Comparison of ENCODE assay signal across 9 mouse cellular contexts in the genomic region with DNA sequence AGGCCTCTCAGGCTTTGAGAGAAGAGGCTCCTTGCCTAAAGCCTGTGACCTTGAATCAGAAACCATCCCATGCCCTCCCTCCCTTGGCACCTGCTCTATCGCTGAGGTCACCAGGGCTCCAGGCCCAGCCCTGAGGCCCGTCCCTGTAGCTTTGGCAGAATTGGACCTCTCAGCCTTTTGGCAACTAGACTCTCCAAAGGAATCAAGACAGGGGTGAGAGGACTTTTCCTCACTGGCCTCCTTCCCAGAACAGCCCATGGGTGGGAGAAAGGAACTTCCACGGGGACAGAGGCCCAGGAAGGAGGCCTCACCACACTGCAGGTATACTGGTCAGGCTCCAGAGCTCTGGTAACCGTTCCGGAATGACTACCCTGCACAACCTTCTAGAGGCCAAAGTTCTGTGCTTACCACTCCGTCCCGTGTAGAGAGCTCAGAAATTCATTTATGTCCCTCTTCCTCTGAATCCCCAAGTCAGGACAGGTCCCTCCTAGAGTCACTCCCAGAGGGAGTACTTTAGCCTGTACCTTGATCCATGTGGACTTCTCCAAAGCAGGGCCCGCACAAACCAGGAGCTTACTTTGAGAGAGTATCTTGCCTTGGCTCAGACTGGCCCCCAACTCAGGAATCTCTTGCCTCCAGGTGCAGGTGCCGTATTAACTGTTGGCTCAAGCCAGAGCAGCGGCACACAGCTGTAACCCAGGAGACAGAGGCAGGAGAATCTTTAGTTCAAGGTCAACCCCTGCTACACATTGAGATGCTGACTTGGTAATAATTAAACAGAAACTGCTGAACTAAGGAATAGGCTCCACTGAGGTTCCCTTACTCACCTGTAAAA. TPM values are rescaled to one million over a fixed set of nuclear protein-coding genes. Genes with fewer than 3 reads are reported as not detected.
DNase-seq lines count a peak whose midpoint lies in the region; ATAC-seq and TF ChIP-seq lines count a peak whose summit lies in the region.
"Had no signal": no experiment of that assay in that cellular context is flagged by ENCODE, and none has a peak within 500 bp of the region (broad histone marks: within the 10 kb centered on the region; RNA-seq: fewer than 3 reads in every experiment).

No protein-coding gene starts in this region.

- H3K9ac ChIP-seq in hindbrain, embryonic 11.5 days (ENCODE audit: low read depth, low read length), result no peak overlapping the region
- H3K9ac ChIP-seq in heart, embryonic 13.5 days, result peak overlapping the region; percentile 94
- no peak overlapping the region for H3K9ac ChIP-seq in kidney, postnatal 0 days (ENCODE audit: low read depth, low read length)

- H3K27me3 ChIP-seq in hindbrain, embryonic 10.5 days (ENCODE audit: insufficient read depth, poor library complexity, severe bottlenecking), result peaks cover 85% of the 10 kb centered on the region
- H3K27me3 ChIP-seq in hindbrain, embryonic 11.5 days (ENCODE audit: control insufficient read depth, insufficient read depth, low read length), result peaks cover 37% of the 10 kb centered on the region
- H3K27me3 ChIP-seq in heart, embryonic 13.5 days (replicated peaks), result peaks cover 50% of the 10 kb centered on the region
- peaks cover 3% of the 10 kb centered on the region; the same call in 1 of the 2 replicates for H3K27me3 ChIP-seq in kidney, postnatal 0 days (ENCODE audit: insufficient read depth, low read length)
- H3K27me3 ChIP-seq in testis, adult 2 months (ENCODE audit: control insufficient read depth, insufficient read depth, low read length), result no peaks in the 10 kb centered on the region

- DNase-seq in hindbrain, embryonic 10.5 days (ENCODE audit: low spot score), result no peak
- DNase-seq in hindbrain, embryonic 11.5 days (ENCODE audit: low spot score), result no peak
- DNase-seq in cerebellum, postnatal 36 days, result peak; percentile 31 to 37
- peak; percentile 21 for DNase-seq in kidney, postnatal 0 days (ENCODE audit: low spot score)
- no peak for DNase-seq in spleen, postnatal 4 days (ENCODE audit: low spot score in 2 of 2)
- no peak for DNase-seq in left cerebral cortex, adult 9 months (ENCODE audit: low spot score in 2 of 2)

- WGBS in hindbrain, embryonic 10.5 days, result 75% methylated on average over 10 of the region's 10 CpGs
- WGBS in hindbrain, embryonic 11.5 days, result 75% methylated on average over 10 of the region's 10 CpGs
- 69% methylated on average over 10 of the region's 10 CpGs for WGBS in heart, embryonic 13.5 days
- WGBS in kidney, postnatal 0 days, result 63% methylated on average over 10 of the region's 10 CpGs

- no peak overlapping the region; the same call in 1 of the 2 replicates for H3K4me2 ChIP-seq in hindbrain, embryonic 11.5 days (replicated peaks; ENCODE audit: low read depth, low read length)
- peak overlapping the region; percentile 80 for H3K4me2 ChIP-seq in heart, embryonic 13.5 days
- H3K4me2 ChIP-seq in kidney, postnatal 0 days (ENCODE audit: low read length), result peak overlapping the region; percentile 95

- ATAC-seq in hindbrain, embryonic 11.5 days (ENCODE audit: low FRiP score), result no peak
- no peak for ATAC-seq in heart, embryonic 13.5 days (ENCODE audit: extremely low read depth, insufficient number of reproducible peaks, low FRiP score, low TSS enrichment)
- peak; percentile 45 for ATAC-seq in kidney, postnatal 0 days (replicated peaks; ENCODE audit: low FRiP score, low read depth)

- H3K9me3 ChIP-seq in hindbrain, embryonic 10.5 days, result no peaks in the 10 kb centered on the region
- H3K9me3 ChIP-seq in hindbrain, embryonic 11.5 days (ENCODE audit: control insufficient read depth, low read length), result no peaks in the 10 kb centered on the region
- H3K9me3 ChIP-seq in heart, embryonic 13.5 days, result no peaks in the 10 kb centered on the region
- no peaks in the 10 kb centered on the region for H3K9me3 ChIP-seq in kidney, postnatal 0 days (replicated peaks; ENCODE audit: low read length)

- H3K36me3 ChIP-seq in hindbrain, embryonic 10.5 days, result no peaks in the 10 kb centered on the region
- no peaks in the 10 kb centered on the region for H3K36me3 ChIP-seq in hindbrain, embryonic 11.5 days (ENCODE audit: control insufficient read depth, insufficient read depth, low read length)
- peaks cover 4% of the 10 kb centered on the region for H3K36me3 ChIP-seq in heart, embryonic 13.5 days
- H3K36me3 ChIP-seq in kidney, postnatal 0 days (ENCODE audit: insufficient read depth, low read length), result no peaks in the 10 kb centered on the region
- H3K36me3 ChIP-seq in testis, adult 2 months (ENCODE audit: control insufficient read depth, insufficient read depth, low read length), result no peaks in the 10 kb centered on the region

- H3K4me3 ChIP-seq in hindbrain, embryonic 10.5 days, result peak overlapping the region; percentile 62; the same call in 1 of the 2 replicates
- H3K4me3 ChIP-seq in hindbrain, embryonic 11.5 days (ENCODE audit: low read depth, low read length), result no peak overlapping the region
- peak overlapping the region; percentile 71; the same call in 1 of the 2 replicates for H3K4me3 ChIP-seq in heart, embryonic 13.5 days
- no peak overlapping the region for H3K4me3 ChIP-seq in kidney, postnatal 0 days (replicated peaks; ENCODE audit: low read depth, low read length)
- no peak overlapping the region for H3K4me3 ChIP-seq in testis, adult 2 months (ENCODE audit: control insufficient read depth, low read depth, low read length)

- TF ChIP-seq CTCF in kidney, postnatal 0 days (IDR thresholded peaks at IDR 0.05; ENCODE audit: low read depth), result no peak
- TF ChIP-seq CTCF in testis, adult 2 months (IDR thresholded peaks at IDR 0.05; ENCODE audit: control insufficient read depth, insufficient read depth, insufficient replicate concordance, low read depth, low read length), result no peak

- no peak for TF ChIP-seq POLR2A in testis, adult 2 months (IDR thresholded peaks at IDR 0.05; ENCODE audit: control insufficient read depth, low read depth, low read length)

- H3K27ac ChIP-seq in hindbrain, embryonic 10.5 days, result no peak overlapping the region
- no peak overlapping the region for H3K27ac ChIP-seq in hindbrain, embryonic 11.5 days (ENCODE audit: low read depth, low read length)
- peak overlapping the region; percentile 96 for H3K27ac ChIP-seq in heart, embryonic 13.5 days (replicated peaks)
- H3K27ac ChIP-seq in kidney, postnatal 0 days, result peak overlapping the region; percentile 83
- peak overlapping the region; percentile 30; the same call in 1 of the 2 replicates for H3K27ac ChIP-seq in testis, adult 2 months (ENCODE audit: control insufficient read depth, insufficient read depth, low read depth, low read length)

- peaks cover 43% of the 10 kb centered on the region for H3K4me1 ChIP-seq in hindbrain, embryonic 10.5 days (replicated peaks)
- H3K4me1 ChIP-seq in hindbrain, embryonic 11.5 days (replicated peaks; ENCODE audit: control insufficient read depth, insufficient read depth, low read length), result peaks cover 2% of the 10 kb centered on the region; the same call in 1 of the 2 replicates
- H3K4me1 ChIP-seq in heart, embryonic 13.5 days, result peaks cover 59% of the 10 kb centered on the region
- peaks cover 7% of the 10 kb centered on the region for H3K4me1 ChIP-seq in kidney, postnatal 0 days (replicated peaks; ENCODE audit: insufficient read depth, low read length)
- peaks cover 31% of the 10 kb centered on the region for H3K4me1 ChIP-seq in testis, adult 2 months (ENCODE audit: control insufficient read depth, insufficient read depth, low read length)

RNA-seq across cellular contexts. Expression of gene Fabp3, which starts 1.4 kb away (rescaled TPM):
- polyA plus RNA-seq in hindbrain, embryonic 10.5 days (2016; fragmentation: Nextera tagmentation; extraction: Ambion mirVana), result 12.3 and 33.1 TPM in 2 replicates
- polyA plus RNA-seq in hindbrain, embryonic 11.5 days (2014; fragmentation: Nextera tagmentation; extraction: Ambion mirVana), result 27.7 and 29.4 TPM in 2 replicates
- polyA plus RNA-seq in heart, embryonic 13.5 days (2015; fragmentation: Nextera tagmentation; extraction: Ambion mirVana), result 961 and 1,090 TPM in 2 replicates
- polyA plus RNA-seq in kidney, postnatal 0 days (2015; fragmentation: Nextera tagmentation; extraction: Ambion mirVana), result 542 and 545 TPM in 2 replicates
- 127 and 192 TPM in 2 replicates for polyA plus RNA-seq in testis, adult 2 months (2012; rRNA removed)
- polyA plus RNA-seq: erythroblast, embryonic 14.5 days had no signal

RNA-seq across cellular contexts. Expression of gene Gm10570, which starts 1.5 kb away (rescaled TPM):
- not detected in 2 replicates for polyA plus RNA-seq in hindbrain, embryonic 10.5 days (2016; fragmentation: Nextera tagmentation; extraction: Ambion mirVana)
- polyA plus RNA-seq in hindbrain, embryonic 11.5 days (2014; fragmentation: Nextera tagmentation; extraction: Ambion mirVana), result not detected in 2 replicates
- 0.75 and 1.2 TPM in 2 replicates for polyA plus RNA-seq in heart, embryonic 13.5 days (2015; fragmentation: Nextera tagmentation; extraction: Ambion mirVana)
- polyA plus RNA-seq in kidney, postnatal 0 days (2015; fragmentation: Nextera tagmentation; extraction: Ambion mirVana), result 0.69 and 1.2 TPM in 2 replicates
- not detected in 2 replicates for polyA plus RNA-seq in testis, adult 2 months (2012; rRNA removed)
- polyA plus RNA-seq: erythroblast, embryonic 14.5 days had no signal

RNA-seq across cellular contexts. Expression of gene Serinc2, which starts 28.0 kb away (rescaled TPM):
- polyA plus RNA-seq in hindbrain, embryonic 10.5 days (2016; fragmentation: Nextera tagmentation; extraction: Ambion mirVana), result 53.1 and 65.7 TPM in 2 replicates
- polyA plus RNA-seq in hindbrain, embryonic 11.5 days (2014; fragmentation: Nextera tagmentation; extraction: Ambion mirVana), result 57.9 and 58.8 TPM in 2 replicates
- 10.9 and 11.3 TPM in 2 replicates for polyA plus RNA-seq in heart, embryonic 13.5 days (2015; fragmentation: Nextera tagmentation; extraction: Ambion mirVana)
- 52.6 and 58.0 TPM in 2 replicates for polyA plus RNA-seq in kidney, postnatal 0 days (2015; fragmentation: Nextera tagmentation; extraction: Ambion mirVana)
- 23.7 and 24.1 TPM in 2 replicates for polyA plus RNA-seq in testis, adult 2 months (2012; rRNA removed)
- polyA plus RNA-seq: erythroblast, embryonic 14.5 days had no signal

RNA-seq across cellular contexts. Expression of gene Zcchc17, which starts 52.7 kb away (rescaled TPM):
- 70.6 and 70.8 TPM in 2 replicates for polyA plus RNA-seq in hindbrain, embryonic 10.5 days (2016; fragmentation: Nextera tagmentation; extraction: Ambion mirVana)
- 79.3 and 85.1 TPM in 2 replicates for polyA plus RNA-seq in hindbrain, embryonic 11.5 days (2014; fragmentation: Nextera tagmentation; extraction: Ambion mirVana)
- 48.1 and 50.7 TPM in 2 replicates for polyA plus RNA-seq in heart, embryonic 13.5 days (2015; fragmentation: Nextera tagmentation; extraction: Ambion mirVana)
- polyA plus RNA-seq in kidney, postnatal 0 days (2015; fragmentation: Nextera tagmentation; extraction: Ambion mirVana), result 68.0 and 71.4 TPM in 2 replicates
- 8.0 and 8.2 TPM in 2 replicates for polyA plus RNA-seq in testis, adult 2 months (2012; rRNA removed)

RNA-seq across cellular contexts. Expression of gene Snrnp40, which starts 52.9 kb away (rescaled TPM):
- polyA plus RNA-seq in hindbrain, embryonic 10.5 days (2016; fragmentation: Nextera tagmentation; extraction: Ambion mirVana), result 204 and 221 TPM in 2 replicates
- polyA plus RNA-seq in hindbrain, embryonic 11.5 days (2014; fragmentation: Nextera tagmentation; extraction: Ambion mirVana), result 190 and 204 TPM in 2 replicates
- 82.6 and 84.8 TPM in 2 replicates for polyA plus RNA-seq in heart, embryonic 13.5 days (2015; fragmentation: Nextera tagmentation; extraction: Ambion mirVana)
- polyA plus RNA-seq in kidney, postnatal 0 days (2015; fragmentation: Nextera tagmentation; extraction: Ambion mirVana), result 108 and 116 TPM in 2 replicates
- 42.1 and 43.2 TPM in 2 replicates for polyA plus RNA-seq in testis, adult 2 months (2012; rRNA removed)

Comparison
In these comparisons a context has a peak if more than half of its experiments do, and no peak if none do; other contexts are left out.
1. H3K4me3 ChIP-seq: peak in hindbrain, embryonic 10.5 days (single experiment) and heart, embryonic 13.5 days (single experiment); none in hindbrain, embryonic 11.5 days (single experiment), kidney, postnatal 0 days (single experiment) and testis, adult 2 months (single experiment).
2. DNase-seq: peak in cerebellum, postnatal 36 days (2 of 2) and kidney, postnatal 0 days (single experiment); none in hindbrain, embryonic 10.5 days (single experiment), hindbrain, embryonic 11.5 days (single experiment), spleen, postnatal 4 days (0 of 2) and left cerebral cortex, adult 9 months (0 of 2).
3. H3K27ac ChIP-seq: peak in heart, embryonic 13.5 days (single experiment), kidney, postnatal 0 days (single experiment) and testis, adult 2 months (single experiment); none in hindbrain, embryonic 10.5 days (single experiment) and hindbrain, embryonic 11.5 days (single experiment).